Mouse (Mus musculus) MEL (cell line): ENCODE data around the gene Pdia6.

Experiments used
- ETS1 ChIP-seq: IDR thresholded peaks from 2 replicates; pipeline ENCODE4 v1.6.1; 2012; ENCODE audit warnings: low read depth, mild to moderate bottlenecking, inconsistent platforms, low read length, improper control_type of control experiment, moderate library complexity
- GATA1 ChIP-seq: IDR thresholded peaks from 2 replicates; pipeline ENCODE4 v1.6.1; 2011; ENCODE audit warnings: low read depth, low read length, improper control_type of control experiment
- HCFC1 ChIP-seq: IDR thresholded peaks from 2 replicates; pipeline ENCODE4 v1.6.1; 2012; ENCODE audit warnings: low read depth, mild to moderate bottlenecking, inconsistent platforms, low read length, improper control_type of control experiment, moderate library complexity
- ZNF384 ChIP-seq: IDR thresholded peaks from 2 replicates; pipeline ENCODE4 v1.6.1; 2012; ENCODE audit warnings: low read depth, mild to moderate bottlenecking, inconsistent platforms, low read length, improper control_type of control experiment

DNA sequence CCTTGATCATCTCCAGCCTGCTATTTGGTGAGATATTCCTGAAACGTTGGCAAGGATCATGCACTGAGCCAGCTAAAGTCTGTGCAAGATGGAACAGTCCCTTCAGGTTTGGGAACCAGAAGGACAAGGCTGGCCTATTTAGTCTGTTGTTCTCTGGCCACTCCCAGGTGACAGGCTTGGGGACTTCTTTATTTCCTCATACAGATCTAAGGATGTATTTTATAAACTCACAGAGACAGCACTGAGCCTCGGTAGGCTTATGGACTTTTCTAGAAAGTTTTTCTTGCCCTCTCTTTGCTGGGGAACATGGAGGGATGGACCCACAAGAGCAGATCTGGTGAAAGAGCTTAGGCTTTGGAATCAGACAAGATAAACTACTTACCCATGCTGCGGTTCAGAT, 62.9 kb downstream of the Pdia6 start, which contains the start of gene Atp6v1c2:
- TF ChIP-seq ZNF384 (no peak), HCFC1 (no peak), ETS1 (no peak), GATA1 (no peak)
